Mouse (Mus musculus): ENCODE results near the gene Olfr399.

GRCm38 (mm10) chr11:74101507-74101906, 45.1 kb upstream of the Olfr399 start:
- no peak for TF ChIP-seq CTCF (IDR thresholded peaks at IDR 0.05; ENCODE audit: low read depth, low read length)
- no peak for TF ChIP-seq POLR2A (IDR thresholded peaks at IDR 0.05; ENCODE audit: extremely low read depth, insufficient read depth, low read length)
